Mouse (Mus musculus): ENCODE measurements at regions not wholly inside any gene's neighbourhood (a gene's known extent, or its start where the extent isn't known, plus 50 kb on each side); places are given as distances from the start of the nearest gene placed in this dataset.
A peak's percentile ranks its signal among the peaks of the same experiment; 100 is the strongest.

GRCm38 (mm10) chr3:42900984-42901383 lies 1158.6 kb downstream of the D3Ertd751e start:
- no peaks in the 10 kb centered on the region for H3K36me3 ChIP-seq (replicated peaks in 1 of 2; ENCODE audit: control insufficient read depth in 1 of 2, insufficient read depth in 1 of 2, low read length in 1 of 2)
- H3K4me2 ChIP-seq (ENCODE audit: insufficient read depth, low read depth, poor library complexity, severe bottlenecking), result no peak overlapping the region
- no peak overlapping the region for H3K9ac ChIP-seq (ENCODE audit: insufficient read depth, low read depth)
- in situ Hi-C loops (cut with MboI; ENCODE audit: low pct_ligation_motif_present, low pct_unique_long_range_greater_than_20kb, low sequenced_read_pairs), result no loop called here
- peaks cover 12 to 81% of the 10 kb centered on the region in 2 experiments; a peak in 3 of 4 replicates for H3K4me1 ChIP-seq (ENCODE audit: control insufficient read depth in 1 of 2, insufficient read depth in 2 of 2)
- dilution Hi-C loops (cut with MboI; ENCODE audit: extremely low pct_ligation_motif_present, extremely low pct_unique_long_range_greater_than_20kb, low sequenced_read_pairs), result no loop called here
- DNase-seq (ENCODE audit: extremely low read depth), result no peak
- no peaks in the 10 kb centered on the region for H3K27me3 ChIP-seq (replicated peaks)
- H3K9me3 ChIP-seq (replicated peaks; ENCODE audit: low read length), result no peaks in the 10 kb centered on the region
- peak; percentile 56; the same call in 1 of the 2 replicates for TF ChIP-seq IRF4 (IDR thresholded peaks at IDR 0.05; ENCODE audit: low read depth, low read length)
- TF ChIP-seq POLR2AphosphoS2 (IDR thresholded peaks at IDR 0.05; ENCODE audit: low read depth, low read length), result no peak
- 0 out of 2 replicates have a peak, but pooled peaks have one; percentile 60 for TF ChIP-seq MAFK (IDR thresholded peaks at IDR 0.05; ENCODE audit: insufficient replicate concordance, low read length)
- 0 out of 2 replicates have a peak, but pooled peaks have one; percentile 27 for TF ChIP-seq MYC (IDR thresholded peaks at IDR 0.05; ENCODE audit: low read depth, low read length)
- peak; percentile 77 for TF ChIP-seq EP300 (IDR thresholded peaks at IDR 0.05; ENCODE audit: low read length)
- TF ChIP-seq ELF1 (IDR thresholded peaks at IDR 0.05; ENCODE audit: low read depth, low read length), result no peak
- peak; percentile 66; the same call in 1 of the 2 replicates for TF ChIP-seq BHLHE40 (IDR thresholded peaks at IDR 0.05; ENCODE audit: low read depth, low read length)
- no peak for TF ChIP-seq MEF2A (IDR thresholded peaks at IDR 0.05; ENCODE audit: borderline replicate concordance, low read depth, low read length)
- no peak for TF ChIP-seq MAX (IDR thresholded peaks at IDR 0.05; ENCODE audit: low read length)
- peak; percentile 67; the same call in 1 of the 2 replicates for TF ChIP-seq JUN (IDR thresholded peaks at IDR 0.05; ENCODE audit: insufficient read depth, low read depth, low read length)
- TF ChIP-seq TCF12 (IDR thresholded peaks at IDR 0.05; ENCODE audit: low read depth, low read length), result 0 out of 2 replicates have a peak, but pooled peaks have one; percentile 28
- TF ChIP-seq JUND (conservative IDR thresholded peaks at IDR 0.05; ENCODE audit: low read depth, low read length), result peak; percentile 49; the same call in 1 of the 2 replicates
- no peak for TF ChIP-seq CTCF (conservative IDR thresholded peaks at IDR 0.05 in 1 of 2, IDR thresholded peaks at IDR 0.05 in 1 of 2; ENCODE audit: low read depth in 2 of 2, low read length in 2 of 2)
- TF ChIP-seq UBTF (IDR thresholded peaks at IDR 0.05; ENCODE audit: low read depth, low read length), result no peak
- peak; percentile 42 for TF ChIP-seq ETS1 (conservative IDR thresholded peaks at IDR 0.05; ENCODE audit: low read depth, low read length)
- no peak for TF ChIP-seq SIN3A (IDR thresholded peaks at IDR 0.05; ENCODE audit: low read length)
- H3K79me2 ChIP-seq (replicated peaks; ENCODE audit: control insufficient read depth, extremely low read depth, insufficient read depth, poor library complexity, severe bottlenecking), result no peaks in the 10 kb centered on the region
- H3K4me3 ChIP-seq (replicated peaks in 1 of 3; ENCODE audit: low read depth in 2 of 3, low read length in 2 of 3, poor library complexity in 1 of 3), result no peak overlapping the region
- no peak overlapping the region for H3K27ac ChIP-seq (ENCODE audit: insufficient read depth, low read depth)

GRCm38 (mm10) chr3:42906246-42906645 lies 1163.8 kb downstream of the D3Ertd751e start:
- Histone ChIP-seq H3K4me2 (ENCODE audit: insufficient read depth, low read depth, poor library complexity, severe bottlenecking) (no peak overlapping the region), H3K9me3 (replicated peaks; ENCODE audit: low read length) (no peaks in the 10 kb centered on the region), H3K9ac (ENCODE audit: insufficient read depth, low read depth) (no peak overlapping the region), H3K36me3 (replicated peaks in 1 of 2; ENCODE audit: control insufficient read depth in 1 of 2, insufficient read depth in 1 of 2, low read length in 1 of 2) (no peaks in the 10 kb centered on the region), H3K27me3 (replicated peaks) (no peaks in the 10 kb centered on the region), H3K27ac (ENCODE audit: insufficient read depth, low read depth) (no peak overlapping the region), H3K4me3 (replicated peaks in 1 of 3; ENCODE audit: low read depth in 2 of 3, low read length in 2 of 3, poor library complexity in 1 of 3) (no peak overlapping the region), H3K4me1 (ENCODE audit: control insufficient read depth in 1 of 2, insufficient read depth in 2 of 2) (peaks cover 17 to 65% of the 10 kb centered on the region in 2 experiments; a peak in 3 of 4 replicates), H3K79me2 (replicated peaks; ENCODE audit: control insufficient read depth, extremely low read depth, insufficient read depth, poor library complexity, severe bottlenecking) (no peaks in the 10 kb centered on the region)
- no peak for DNase-seq (ENCODE audit: extremely low read depth)
- dilution Hi-C loops (cut with MboI; ENCODE audit: extremely low pct_ligation_motif_present, extremely low pct_unique_long_range_greater_than_20kb, low sequenced_read_pairs) (no loop called here), in situ Hi-C loops (cut with MboI; ENCODE audit: low pct_ligation_motif_present, low pct_unique_long_range_greater_than_20kb, low sequenced_read_pairs) (no loop called here)
- TF ChIP-seq TBP (conservative IDR thresholded peaks at IDR 0.05; ENCODE audit: low read depth, low read length), result no peak
- no peak for TF ChIP-seq NELFE (IDR thresholded peaks at IDR 0.05; ENCODE audit: low read depth, low read length)
- no peak for TF ChIP-seq POLR2AphosphoS2 (IDR thresholded peaks at IDR 0.05; ENCODE audit: low read depth, low read length)
- TF ChIP-seq IRF4 (IDR thresholded peaks at IDR 0.05; ENCODE audit: low read depth, low read length), result peak; percentile 96
- no peak for TF ChIP-seq SIN3A (IDR thresholded peaks at IDR 0.05; ENCODE audit: low read length)
- no peak for TF ChIP-seq CHD2 (IDR thresholded peaks at IDR 0.05; ENCODE audit: low read length)
- TF ChIP-seq MEF2A (IDR thresholded peaks at IDR 0.05; ENCODE audit: borderline replicate concordance, low read depth, low read length), result peak; percentile 94
- no peak for TF ChIP-seq ZMIZ1 (IDR thresholded peaks at IDR 0.05; ENCODE audit: low read depth, low read length)
- no peak for TF ChIP-seq GABPA (IDR thresholded peaks at IDR 0.05; ENCODE audit: insufficient replicate concordance, low read depth, low read length)
- no peak for TF ChIP-seq ZNF384 (IDR thresholded peaks at IDR 0.05; ENCODE audit: low read depth, low read length)
- no peak for TF ChIP-seq ZC3H11A (IDR thresholded peaks at IDR 0.05; ENCODE audit: low read depth, low read length)
- peak; percentile 59; the same call in 1 of the 2 replicates for TF ChIP-seq ETS1 (conservative IDR thresholded peaks at IDR 0.05; ENCODE audit: low read depth, low read length)
- 0 out of 2 replicates have a peak, but pooled peaks have one; percentile 38 for TF ChIP-seq MYC (IDR thresholded peaks at IDR 0.05; ENCODE audit: low read depth, low read length)
- no peak for TF ChIP-seq USF1 (IDR thresholded peaks at IDR 0.05; ENCODE audit: low read depth, low read length)
- no peak for TF ChIP-seq MAZ (IDR thresholded peaks at IDR 0.05; ENCODE audit: low read depth, low read length)
- no peak for TF ChIP-seq POLR2A (IDR thresholded peaks at IDR 0.05; ENCODE audit: low read depth, low read length)
- TF ChIP-seq HCFC1 (IDR thresholded peaks at IDR 0.05; ENCODE audit: low read depth, low read length), result no peak
- TF ChIP-seq TCF12 (IDR thresholded peaks at IDR 0.05; ENCODE audit: low read depth, low read length), result peak; percentile 55
- TF ChIP-seq UBTF (IDR thresholded peaks at IDR 0.05; ENCODE audit: low read depth, low read length), result no peak
- TF ChIP-seq PAX5 (IDR thresholded peaks at IDR 0.05; ENCODE audit: low read length), result no peak
- TF ChIP-seq EP300 (IDR thresholded peaks at IDR 0.05; ENCODE audit: low read length), result peak; percentile 93
- peak; percentile 93 for TF ChIP-seq JUND (conservative IDR thresholded peaks at IDR 0.05; ENCODE audit: low read depth, low read length)
- TF ChIP-seq MXI1 (IDR thresholded peaks at IDR 0.05; ENCODE audit: low read depth, low read length), result no peak
- no peak for TF ChIP-seq USF2 (conservative IDR thresholded peaks at IDR 0.05; ENCODE audit: low read depth, low read length)
- no peak for TF ChIP-seq KAT2A (IDR thresholded peaks at IDR 0.05; ENCODE audit: insufficient replicate concordance, low read length)
- no peak for TF ChIP-seq CTCF (conservative IDR thresholded peaks at IDR 0.05 in 1 of 2, IDR thresholded peaks at IDR 0.05 in 1 of 2; ENCODE audit: low read depth in 2 of 2, low read length in 2 of 2)
